Mouse (Mus musculus): ENCODE results near the gene Stmn3.

DNA sequence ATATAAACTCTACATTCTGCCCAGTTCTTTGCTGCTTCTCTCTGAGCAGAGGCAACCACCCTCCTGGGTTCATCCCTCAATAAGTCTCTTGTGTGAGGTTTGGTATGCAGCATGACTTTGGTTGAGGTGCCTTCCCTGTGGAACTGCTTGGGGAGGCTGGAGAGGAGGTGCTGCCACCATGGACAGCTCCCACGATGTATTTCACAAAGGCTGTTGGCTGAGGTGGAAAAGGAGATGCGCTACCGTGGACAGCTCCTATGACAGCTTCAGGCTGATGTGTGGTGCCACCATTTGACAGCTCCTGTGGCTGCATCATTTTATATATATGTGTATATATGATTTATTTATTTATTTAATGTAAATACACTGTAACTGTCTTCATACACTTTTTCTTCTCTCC, 12.3 kb downstream of the Stmn3 start:
- TF ChIP-seq CHD2 (IDR thresholded peaks at IDR 0.05; ENCODE audit: low read depth, low read length) (no peak), ZC3H11A (IDR thresholded peaks at IDR 0.05; ENCODE audit: borderline replicate concordance, low read depth, low read length) (no peak)
